Mouse (Mus musculus): ENCODE results near the gene Tspan5. TPM values are rescaled to one million over a fixed set of nuclear protein-coding genes. Genes with fewer than 3 reads are reported as not detected.

Tspan5 gene
- polyA plus RNA-seq, 1 experiment: 3.9 TPM

GRCm38 (mm10) chr3:138816888-138817656, 75.1 kb downstream of the Tspan5 start:
- no peaks in the 10 kb centered on the region for H3K36me3 ChIP-seq (ENCODE audit: control insufficient read depth, insufficient read depth, low read length)
- no peaks in the 10 kb centered on the region; the same call in 1 of the 2 replicates for H3K4me1 ChIP-seq (ENCODE audit: control insufficient read depth, insufficient read depth, insufficient read length)
- no peak overlapping the region for H3K4me3 ChIP-seq (ENCODE audit: extremely low read depth, insufficient read depth, insufficient read length)
- WGBS: 88% methylated on average over 5 of the region's 5 CpGs
- H3K27ac ChIP-seq (ENCODE audit: insufficient read depth, low read length): no peak overlapping the region
- TF ChIP-seq POLR2A (IDR thresholded peaks at IDR 0.05; ENCODE audit: low read depth, low read length) (no peak), CTCF (IDR thresholded peaks at IDR 0.05; ENCODE audit: extremely low read depth, insufficient read depth, insufficient read length, insufficient replicate concordance) (no peak)
- H3K27me3 ChIP-seq (ENCODE audit: control insufficient read depth, insufficient read depth, low read length): no peaks in the 10 kb centered on the region
- no peak for DNase-seq (ENCODE audit: low read depth in 1 of 2, low spot score in 2 of 2)

DNA sequence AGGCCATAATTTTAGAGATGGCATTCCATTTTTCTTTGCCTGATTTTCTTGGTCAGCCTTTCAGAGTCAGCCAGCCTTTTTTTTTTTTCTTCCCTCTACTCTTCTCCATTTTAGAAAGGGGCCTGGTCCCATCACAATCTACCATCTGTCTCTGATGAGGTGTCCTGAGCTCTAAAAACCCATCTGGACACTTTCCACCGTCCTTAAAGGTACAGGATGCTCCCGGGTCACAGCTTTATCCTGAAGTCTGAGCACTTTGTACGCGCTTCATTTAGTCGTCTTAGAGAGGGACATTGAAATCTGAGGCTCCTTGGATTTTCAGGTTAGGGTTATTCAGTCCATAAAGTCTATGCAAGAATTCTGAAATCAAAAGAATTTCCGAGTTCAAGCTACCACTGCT, 77.9 kb downstream of the Tspan5 start:
- Histone ChIP-seq H3K27me3 (ENCODE audit: control insufficient read depth, insufficient read depth, low read length) (no peaks in the 10 kb centered on the region), H3K4me3 (ENCODE audit: extremely low read depth, insufficient read depth, insufficient read length) (no peak overlapping the region), H3K27ac (ENCODE audit: insufficient read depth, low read length) (no peak overlapping the region), H3K36me3 (ENCODE audit: control insufficient read depth, insufficient read depth, low read length) (no peaks in the 10 kb centered on the region), H3K4me1 (ENCODE audit: control insufficient read depth, insufficient read depth, insufficient read length) (no peaks in the 10 kb centered on the region; the same call in 1 of the 2 replicates)
- DNase-seq (ENCODE audit: low read depth in 1 of 2, low spot score in 2 of 2): no peak
- TF ChIP-seq CTCF (IDR thresholded peaks at IDR 0.05; ENCODE audit: extremely low read depth, insufficient read depth, insufficient read length, insufficient replicate concordance) (no peak), POLR2A (IDR thresholded peaks at IDR 0.05; ENCODE audit: low read depth, low read length) (no peak)
- WGBS: 90% methylated on average over 6 of the region's 6 CpGs

GRCm38 (mm10) chr3:138820296-138820695, 78.3 kb downstream of the Tspan5 start:
- no peak for DNase-seq (ENCODE audit: low read depth in 1 of 2, low spot score in 2 of 2)
- Histone ChIP-seq H3K27ac (ENCODE audit: insufficient read depth, low read length) (no peak overlapping the region), H3K4me1 (ENCODE audit: control insufficient read depth, insufficient read depth, insufficient read length) (no peaks in the 10 kb centered on the region; the same call in 1 of the 2 replicates), H3K4me3 (ENCODE audit: extremely low read depth, insufficient read depth, insufficient read length) (no peak overlapping the region), H3K27me3 (ENCODE audit: control insufficient read depth, insufficient read depth, low read length) (no peaks in the 10 kb centered on the region), H3K36me3 (ENCODE audit: control insufficient read depth, insufficient read depth, low read length) (no peaks in the 10 kb centered on the region)
- no peak for TF ChIP-seq POLR2A (IDR thresholded peaks at IDR 0.05; ENCODE audit: low read depth, low read length)
- no peak for TF ChIP-seq CTCF (IDR thresholded peaks at IDR 0.05; ENCODE audit: extremely low read depth, insufficient read depth, insufficient read length, insufficient replicate concordance)
- WGBS: 89% methylated on average over 5 of the region's 5 CpGs

- no peak for DNase-seq (ENCODE audit: low read depth in 1 of 2, low spot score in 2 of 2)
- TF ChIP-seq POLR2A (IDR thresholded peaks at IDR 0.05; ENCODE audit: low read depth, low read length): no peak
- TF ChIP-seq CTCF (IDR thresholded peaks at IDR 0.05; ENCODE audit: extremely low read depth, insufficient read depth, insufficient read length, insufficient replicate concordance): no peak
Observed at GRCm38 (mm10) chr3:138821886-138822445, 80.0 kb downstream of the Tspan5 start.

GRCm38 (mm10) chr3:138823857-138824256, 81.9 kb downstream of the Tspan5 start:
- WGBS: 93% methylated on average over 9 of the region's 9 CpGs
- H3K27me3 ChIP-seq (ENCODE audit: control insufficient read depth, insufficient read depth, low read length): no peaks in the 10 kb centered on the region
- no peak overlapping the region for H3K4me3 ChIP-seq (ENCODE audit: extremely low read depth, insufficient read depth, insufficient read length)
- H3K4me1 ChIP-seq (ENCODE audit: control insufficient read depth, insufficient read depth, insufficient read length): no peaks in the 10 kb centered on the region
- no peak for DNase-seq (ENCODE audit: low read depth in 1 of 2, low spot score in 2 of 2)
- H3K27ac ChIP-seq (ENCODE audit: insufficient read depth, low read length): no peak overlapping the region
- no peak for TF ChIP-seq POLR2A (IDR thresholded peaks at IDR 0.05; ENCODE audit: low read depth, low read length)
- TF ChIP-seq CTCF (IDR thresholded peaks at IDR 0.05; ENCODE audit: extremely low read depth, insufficient read depth, insufficient read length, insufficient replicate concordance): no peak
- H3K36me3 ChIP-seq (ENCODE audit: control insufficient read depth, insufficient read depth, low read length): no peaks in the 10 kb centered on the region

More at GRCm38 (mm10) chr3:138821886-138822445, 80.0 kb downstream of the Tspan5 start:
- Histone ChIP-seq H3K27me3 (ENCODE audit: control insufficient read depth, insufficient read depth, low read length) (no peaks in the 10 kb centered on the region), H3K4me1 (ENCODE audit: control insufficient read depth, insufficient read depth, insufficient read length) (no peaks in the 10 kb centered on the region), H3K27ac (ENCODE audit: insufficient read depth, low read length) (no peak overlapping the region), H3K36me3 (ENCODE audit: control insufficient read depth, insufficient read depth, low read length) (no peaks in the 10 kb centered on the region), H3K4me3 (ENCODE audit: extremely low read depth, insufficient read depth, insufficient read length) (no peak overlapping the region)
- 92% methylated on average over 5 of the region's 5 CpGs for WGBS

DNA sequence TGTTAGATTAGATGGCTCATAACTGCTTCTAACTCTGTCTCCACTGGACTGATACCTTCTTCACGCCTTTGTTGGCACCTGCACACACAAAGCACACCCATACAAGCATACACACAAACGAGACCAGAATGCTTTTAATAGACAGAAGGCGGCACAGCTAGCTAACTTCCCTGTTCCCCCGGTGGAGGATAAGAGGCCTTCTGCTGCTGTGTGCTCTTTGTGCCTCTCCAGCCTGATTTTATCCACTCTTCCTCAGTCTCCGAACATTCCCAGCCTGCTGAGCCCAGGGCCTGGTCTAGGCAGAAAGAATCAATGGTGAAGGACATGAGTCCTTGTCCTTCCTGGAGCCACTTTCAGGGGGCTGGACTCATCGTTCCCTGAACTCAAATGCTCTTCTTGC, 83.3 kb downstream of the Tspan5 start:
- WGBS: 87% methylated on average over 6 of the region's 6 CpGs
- no peak overlapping the region for H3K4me3 ChIP-seq (ENCODE audit: extremely low read depth, insufficient read depth, insufficient read length)
- no peak overlapping the region for H3K27ac ChIP-seq (ENCODE audit: insufficient read depth, low read length)
- no peaks in the 10 kb centered on the region for H3K36me3 ChIP-seq (ENCODE audit: control insufficient read depth, insufficient read depth, low read length)
- TF ChIP-seq POLR2A (IDR thresholded peaks at IDR 0.05; ENCODE audit: low read depth, low read length) (no peak), CTCF (IDR thresholded peaks at IDR 0.05; ENCODE audit: extremely low read depth, insufficient read depth, insufficient read length, insufficient replicate concordance) (no peak)
- no peak for DNase-seq (ENCODE audit: low read depth in 1 of 2, low spot score in 2 of 2)
- H3K4me1 ChIP-seq (ENCODE audit: control insufficient read depth, insufficient read depth, insufficient read length): no peaks in the 10 kb centered on the region
- H3K27me3 ChIP-seq (ENCODE audit: control insufficient read depth, insufficient read depth, low read length): no peaks in the 10 kb centered on the region
